Mouse (Mus musculus): Measurements from ENCODE around the gene Ppig. TPM values are rescaled to one million over a fixed set of nuclear protein-coding genes. Genes with fewer than 3 reads are reported as not detected.

Gene Ppig
- total RNA-seq, 2 experiments from 2014 or later: 53.0 to 54.3 TPM

- no peak for DNase-seq (ENCODE audit: low spot score in 2 of 2)
- intact Hi-C loops (cut with DNase I): no loop called here
Observed at GRCm38 (mm10) chr2:69723519-69723825, 1.1 kb downstream of the Ppig start.

DNA sequence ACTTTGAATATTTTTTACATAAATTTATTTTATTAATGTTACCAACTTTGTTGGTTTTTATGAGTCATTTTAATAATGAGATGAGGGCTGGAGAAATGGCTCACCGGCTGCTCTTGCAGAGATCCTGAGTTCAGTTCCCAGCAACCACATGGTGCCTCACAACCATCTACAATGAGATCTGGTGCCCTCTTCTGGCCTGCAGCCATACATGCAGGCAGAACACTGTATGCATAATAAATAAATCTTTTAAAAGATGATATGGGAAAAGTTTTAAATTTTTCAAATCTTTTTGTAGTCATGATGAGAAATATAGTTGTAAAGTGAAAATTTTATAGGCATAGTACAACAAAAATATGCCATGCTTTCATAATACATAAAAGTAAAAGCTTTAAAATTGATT lies 22.7 kb downstream of the Ppig start:
- intact Hi-C loops (cut with DNase I): loop anchor here (5.0 to 10.0 kb wide), 2 partner anchors 90 to 122 kb away; no protein-coding TSS in a partner anchor
- DNase-seq (ENCODE audit: low spot score in 2 of 2): no peak

GRCm38 (mm10) chr2:69760980-69761379 lies 38.6 kb downstream of the Ppig start:
- intact Hi-C loops (cut with DNase I): no loop called here
- DNase-seq (ENCODE audit: low spot score in 2 of 2): peak in 1 of 2 experiments; percentile 26

GRCm38 (mm10) chr2:69763340-69763739 lies 41.0 kb downstream of the Ppig start:
- no peak for DNase-seq (ENCODE audit: low spot score in 2 of 2)
- intact Hi-C loops (cut with DNase I): no loop called here

DNA sequence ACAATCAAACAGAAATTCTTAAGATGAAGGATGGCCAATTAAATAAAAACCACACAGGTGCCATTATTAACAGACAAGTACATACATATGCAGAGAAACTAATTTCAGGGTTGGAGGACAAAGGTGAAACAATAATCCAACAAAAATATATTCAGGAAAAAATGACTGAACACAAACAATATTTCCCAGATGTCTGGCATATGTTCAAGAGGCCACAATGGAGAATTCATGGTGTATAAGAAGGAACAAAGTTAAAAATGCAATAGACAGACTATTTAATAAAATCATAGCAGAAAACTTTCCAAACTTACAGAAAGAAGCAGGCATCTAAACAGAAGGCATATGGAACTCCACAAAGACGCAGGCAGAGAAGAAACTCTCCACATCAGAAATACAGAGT lies 42.4 kb downstream of the Ppig start:
- DNase-seq (ENCODE audit: low spot score in 2 of 2): no peak
- intact Hi-C loops (cut with DNase I): no loop called here

DNA sequence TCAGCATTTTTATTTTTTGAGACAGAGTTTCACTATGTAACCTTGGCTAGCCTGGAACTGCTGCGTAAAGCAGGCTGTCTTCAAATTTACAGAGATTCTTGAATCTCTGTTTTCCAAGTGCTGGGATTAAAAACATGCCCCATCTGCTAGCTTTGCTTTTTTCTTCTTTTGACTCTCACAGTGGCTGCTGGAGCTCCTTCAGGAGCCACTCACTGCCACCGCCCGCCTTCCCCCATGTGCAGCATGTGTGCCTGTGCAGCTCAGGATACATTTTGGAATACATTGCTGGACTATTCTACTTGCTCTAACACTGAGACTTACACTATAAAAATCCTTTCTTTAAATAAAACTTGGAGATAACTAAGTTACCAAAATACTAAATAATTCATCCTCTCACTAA lies 51.0 kb downstream of the Ppig start:
- peak; percentile 42 to 54 for DNase-seq (ENCODE audit: low spot score in 2 of 2)
- intact Hi-C loops (cut with DNase I): no loop called here

DNA sequence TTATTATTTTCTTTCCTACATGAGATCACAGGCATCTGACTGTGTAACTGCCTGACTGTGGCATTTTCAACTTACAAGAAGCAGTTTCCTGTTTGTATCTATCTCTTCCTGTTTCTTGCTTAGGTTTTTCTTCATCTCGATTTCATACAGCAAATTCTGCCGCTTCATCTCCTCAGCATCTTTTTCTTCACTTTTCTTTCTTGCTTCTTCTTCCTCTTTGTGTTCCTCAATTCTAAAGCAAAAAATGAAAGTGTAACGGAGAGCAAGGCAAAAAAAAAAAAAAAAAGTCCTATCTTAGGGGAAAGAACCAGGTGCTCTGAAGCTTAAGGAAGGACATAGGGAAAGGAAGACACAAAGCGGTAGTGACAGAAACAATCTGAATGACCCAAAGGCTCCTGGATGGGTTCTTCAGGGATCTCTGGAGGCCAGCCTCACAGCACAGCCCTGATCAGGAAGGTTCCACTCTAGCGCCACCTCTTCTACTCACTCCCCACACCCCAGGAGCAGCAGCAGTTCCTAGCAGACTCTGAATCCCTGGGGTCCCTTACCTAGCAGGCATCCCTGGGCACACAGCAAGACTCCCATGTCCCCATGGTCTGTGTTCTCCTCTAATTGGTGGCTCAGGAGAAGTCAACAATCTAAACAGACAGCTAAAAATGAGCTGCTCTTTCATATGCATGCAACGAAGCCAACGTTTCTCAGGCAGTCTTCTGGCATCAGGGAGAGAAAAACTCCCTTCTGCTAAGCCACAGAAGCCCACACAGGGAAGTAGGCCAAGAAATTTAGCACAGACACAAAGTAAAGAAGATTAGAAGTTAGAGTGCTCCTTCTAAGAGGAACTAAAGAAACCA lies 55.9 kb downstream of the Ppig start:
- intact Hi-C loops (cut with DNase I): no loop called here
- DNase-seq (ENCODE audit: low spot score in 2 of 2): peak; percentile 37 to 67

- peak in 1 of 2 experiments; percentile 18 for DNase-seq (ENCODE audit: low spot score in 2 of 2)
- intact Hi-C loops (cut with DNase I): no loop called here
Observed at GRCm38 (mm10) chr2:69778836-69779177, 56.5 kb downstream of the Ppig start.

- intact Hi-C loops (cut with DNase I): no loop called here
- no peak for DNase-seq (ENCODE audit: low spot score in 2 of 2)
Observed at GRCm38 (mm10) chr2:69788974-69789373, 66.6 kb downstream of the Ppig start.

GRCm38 (mm10) chr2:69789429-69790069 lies 67.2 kb downstream of the Ppig start, which contains the start of the genes Ccdc173 and Phospho2:
Ccdc173 (minus strand) TSS chr2:69789575.
Phospho2 (plus strand) TSS chr2:69789623.
- intact Hi-C loops (cut with DNase I): no loop called here
- peak; percentile 99 for DNase-seq (ENCODE audit: low spot score in 2 of 2)

DNA sequence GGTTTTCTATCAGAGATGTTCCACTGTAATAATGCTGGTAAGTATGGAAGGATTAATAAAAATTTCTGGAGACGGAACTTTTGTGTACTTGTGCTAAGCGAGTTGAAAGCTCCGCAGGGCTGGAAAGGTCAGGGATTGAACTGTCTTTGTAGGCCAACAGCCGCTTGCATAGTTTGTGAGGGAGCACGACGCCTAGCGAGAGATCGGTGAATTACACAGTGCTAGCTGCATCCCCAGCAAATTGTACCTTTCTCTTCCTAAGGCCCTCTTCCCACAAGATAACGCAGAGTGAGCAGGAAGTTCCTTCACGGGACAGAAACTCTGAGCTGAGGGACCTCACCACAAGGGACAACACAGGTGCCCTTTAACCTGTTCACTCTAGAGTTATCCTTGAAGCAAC lies 67.9 kb downstream of the Ppig start:
- intact Hi-C loops (cut with DNase I): no loop called here
- DNase-seq (ENCODE audit: low spot score in 2 of 2): peak; percentile 85 to 88

DNA sequence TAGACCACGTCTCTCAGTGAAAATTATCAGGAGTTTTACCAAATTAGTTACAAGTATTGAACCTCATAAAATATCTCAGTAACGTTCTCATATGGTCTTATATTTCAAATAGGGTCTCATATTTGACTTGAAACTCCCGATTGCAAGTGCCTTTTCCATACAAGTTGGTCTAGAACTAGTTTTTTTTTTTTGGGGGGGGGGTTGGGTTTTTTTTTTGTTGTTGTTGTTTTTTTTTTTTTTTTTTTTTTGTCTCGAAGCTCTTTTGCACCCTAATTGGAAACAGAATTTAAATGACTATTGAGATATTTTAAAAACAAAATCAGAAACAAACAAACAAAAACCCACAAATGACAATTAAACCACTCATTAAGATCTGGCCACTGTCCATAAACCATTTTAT lies 68.4 kb downstream of the Ppig start:
- intact Hi-C loops (cut with DNase I): no loop called here
- no peak for DNase-seq (ENCODE audit: low spot score in 2 of 2)

- DNase-seq (ENCODE audit: low spot score in 2 of 2): peak in 1 of 2 experiments; percentile 49
- intact Hi-C loops (cut with DNase I): loop anchor here (5.0 kb wide), 1 partner anchor 59 kb away; the partner anchor contains the start of gene Ssb
Observed at GRCm38 (mm10) chr2:69802911-69803312, 80.6 kb downstream of the Ppig start.

Other genes starting within 250 kb of the Ppig start
- gene Lrp2, start 136.5 kb upstream of the Ppig start, total RNA-seq (2021): under 1 TPM; 0.09 to 0.17 TPM
- 10 to 100 TPM; 25.9 to 29.4 TPM for gene Bbs5, start 75.4 kb upstream of the Ppig start, total RNA-seq (2021)
- 1 to 10 TPM; 1.6 to 1.9 TPM for gene Klhl41, start 52.4 kb upstream of the Ppig start, total RNA-seq (2021)
- 10 to 100 TPM; 16.1 to 17.2 TPM for gene Fastkd1, start 9.0 kb upstream of the Ppig start, total RNA-seq (2021)
- 1 to 10 TPM; 2.2 to 2.4 TPM for gene Ccdc173, start 67.0 kb downstream of the Ppig start, total RNA-seq (2021)
- gene Phospho2, start 67.1 kb downstream of the Ppig start, total RNA-seq (2021): 10 to 100 TPM; 19.2 to 23.0 TPM
- gene Klhl23, start 99.4 kb downstream of the Ppig start, total RNA-seq (2021): 100 to 1,000 TPM in 1 of 2 experiments, 10 to 100 TPM in 1; 92.7 to 102 TPM
- 100 to 1,000 TPM; 121 to 139 TPM for gene Ssb, start 139.0 kb downstream of the Ppig start, total RNA-seq (2021)
- gene Mettl5, start 163.1 kb downstream of the Ppig start, total RNA-seq (2021): 10 to 100 TPM in 1 of 2 experiments, 1 to 10 TPM in 1; 9.7 to 15.7 TPM
- 100 to 1,000 TPM; 142 to 153 TPM for gene Ubr3, start 174.7 kb downstream of the Ppig start, total RNA-seq (2021)